Mouse (Mus musculus): ENCODE results near the gene Nhej1. TPM values are rescaled to one million over a fixed set of nuclear protein-coding genes. Genes with fewer than 3 reads are reported as not detected.

Nhej1 gene
- 1 to 10 TPM; 2.4 to 3.3 TPM for total RNA-seq (2021)
- long read RNA-seq, experiment 1 = 0 reads
- long read RNA-seq, experiment 2 = 0 reads

- intact Hi-C loops (cut with DNase I) = no loop called here
- peak; percentile 84 to 87 for DNase-seq (ENCODE audit: extremely low spot score in 1 of 2, low spot score in 2 of 2)
Observed at GRCm38 (mm10) chr1:75124346-75125321, at the start of gene Nhej1. Gene Nhej1, minus strand, starts transcription at chr1:75125200.

DNA sequence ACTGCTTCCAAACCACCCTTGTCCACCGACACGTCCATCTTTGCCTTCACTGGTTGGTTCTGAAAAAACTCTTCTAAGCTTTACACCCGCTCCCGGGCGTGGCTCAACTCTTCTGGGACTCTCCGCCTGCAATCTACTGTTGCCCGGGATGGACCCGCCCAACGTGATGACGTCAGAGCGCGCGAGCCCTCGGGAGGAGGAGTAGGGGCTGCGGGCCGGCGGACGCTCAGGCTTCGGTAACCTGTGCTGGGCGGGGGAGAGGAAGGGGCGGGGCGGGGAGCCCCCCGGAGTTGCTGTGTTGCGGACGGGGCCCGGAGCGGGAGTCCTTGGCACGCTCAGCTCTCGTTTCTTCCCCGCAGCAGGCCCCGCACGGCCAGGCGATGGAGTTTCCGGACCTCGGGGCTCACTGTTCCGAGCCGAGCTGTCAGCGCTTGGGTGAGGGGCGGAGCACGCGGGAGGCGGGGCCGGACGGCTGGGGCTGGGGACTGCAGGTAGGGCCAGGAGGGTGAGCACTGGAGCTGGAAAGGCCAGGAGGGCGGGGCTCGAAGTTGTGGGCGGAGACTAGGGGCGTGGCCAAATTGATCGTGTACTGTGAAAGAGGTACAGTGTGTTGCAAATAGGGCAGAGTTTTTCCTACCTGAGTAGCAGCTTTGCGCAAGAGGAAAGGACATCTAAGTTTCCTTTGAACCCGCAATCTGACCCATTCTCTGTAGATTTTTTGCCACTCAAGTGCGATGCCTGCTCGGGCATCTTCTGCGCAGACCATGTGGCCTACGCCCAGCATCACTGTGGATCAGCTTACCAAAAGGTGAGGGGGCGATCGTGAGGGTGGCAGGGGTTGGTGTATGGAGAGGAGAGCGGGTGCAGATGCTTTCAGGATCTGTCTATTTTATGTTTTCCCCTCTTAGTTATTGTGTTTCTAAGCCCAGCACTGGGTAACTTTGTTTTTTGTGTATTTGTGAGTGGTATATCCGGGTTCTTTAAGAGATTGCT is 43.8 kb upstream of the Nhej1 start, which contains the start of gene Zfand2b:
Gene Zfand2b, plus strand, starts transcription at position 175 of the 993 bp plus-strand sequence.
- TF ChIP-seq CTCF (IDR thresholded peaks at IDR 0.05) = no peak
- intact Hi-C loops (cut with DNase I) = loop anchor here (1.0 to 2.0 kb wide), 2 partner anchors 12 to 26 kb away; partner anchors contain the start of genes Abcb6, Cnppd1 and Retreg2
- Histone ChIP-seq H3K27ac (peak within 1 kb of the TSS; percentile 95), H3K4me3 (peak within 1 kb of the TSS; percentile 93)
- peak; percentile 94 to 95 for DNase-seq (ENCODE audit: extremely low spot score in 1 of 2, low spot score in 2 of 2)

More at GRCm38 (mm10) chr1:75124346-75125321, at the start of gene Nhej1:
- peak within 1 kb of the TSS; percentile 96 for H3K27ac ChIP-seq
- TF ChIP-seq CTCF (IDR thresholded peaks at IDR 0.05) = peak; percentile 79
- peak within 1 kb of the TSS; percentile 66 for H3K4me3 ChIP-seq

DNA sequence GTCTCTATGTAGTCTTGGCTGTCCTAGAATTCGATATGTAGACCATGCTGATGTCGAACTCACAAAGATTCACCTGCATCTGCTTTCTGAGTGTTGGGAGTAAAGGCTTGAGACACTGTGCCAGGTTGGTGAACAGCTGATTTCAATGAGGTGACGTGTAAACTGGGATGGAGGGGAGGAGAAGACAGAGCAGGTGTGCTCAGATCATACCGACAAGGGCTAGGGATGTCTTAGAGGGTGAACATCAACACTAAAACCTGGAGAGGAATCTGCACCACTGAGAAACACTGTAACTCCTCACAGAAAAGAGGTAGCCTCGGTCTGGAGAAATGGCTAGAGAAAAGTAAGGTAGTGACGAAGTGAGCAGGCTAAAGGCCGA is 43.1 kb upstream of the Nhej1 start:
- intact Hi-C loops (cut with DNase I) = loop anchor here (2.0 kb wide), 1 partner anchor 25 kb away; the partner anchor contains the start of genes Cnppd1 and Retreg2
- TF ChIP-seq CTCF (IDR thresholded peaks at IDR 0.05) = no peak
- peak overlapping the region; percentile 95 for H3K27ac ChIP-seq
- no peak for DNase-seq (ENCODE audit: extremely low spot score in 1 of 2, low spot score in 2 of 2)
- H3K4me3 ChIP-seq = peak overlapping the region; percentile 93

DNA sequence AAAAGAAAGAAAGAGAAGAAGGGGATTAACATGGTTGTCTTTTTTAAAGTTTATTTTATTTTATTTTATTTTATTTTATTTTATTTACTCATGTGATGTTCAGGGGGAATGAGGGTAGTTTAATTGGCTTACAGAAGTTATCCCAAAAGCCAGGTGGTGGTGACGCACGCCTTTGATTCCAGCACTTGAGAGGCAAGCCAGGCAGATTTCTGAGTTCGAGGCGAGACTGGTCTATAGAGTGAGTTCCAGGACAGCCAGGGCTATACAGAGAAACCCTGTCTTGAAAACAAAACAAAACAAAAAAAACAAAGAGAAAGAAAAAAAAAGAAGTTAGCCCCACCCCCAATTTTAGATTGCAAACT is 35.2 kb upstream of the Nhej1 start:
- H3K4me3 ChIP-seq = no peak overlapping the region
- H3K27ac ChIP-seq = no peak overlapping the region
- no peak for DNase-seq (ENCODE audit: extremely low spot score in 1 of 2, low spot score in 2 of 2)
- intact Hi-C loops (cut with DNase I) = no loop called here
- no peak for TF ChIP-seq CTCF (IDR thresholded peaks at IDR 0.05)

DNA sequence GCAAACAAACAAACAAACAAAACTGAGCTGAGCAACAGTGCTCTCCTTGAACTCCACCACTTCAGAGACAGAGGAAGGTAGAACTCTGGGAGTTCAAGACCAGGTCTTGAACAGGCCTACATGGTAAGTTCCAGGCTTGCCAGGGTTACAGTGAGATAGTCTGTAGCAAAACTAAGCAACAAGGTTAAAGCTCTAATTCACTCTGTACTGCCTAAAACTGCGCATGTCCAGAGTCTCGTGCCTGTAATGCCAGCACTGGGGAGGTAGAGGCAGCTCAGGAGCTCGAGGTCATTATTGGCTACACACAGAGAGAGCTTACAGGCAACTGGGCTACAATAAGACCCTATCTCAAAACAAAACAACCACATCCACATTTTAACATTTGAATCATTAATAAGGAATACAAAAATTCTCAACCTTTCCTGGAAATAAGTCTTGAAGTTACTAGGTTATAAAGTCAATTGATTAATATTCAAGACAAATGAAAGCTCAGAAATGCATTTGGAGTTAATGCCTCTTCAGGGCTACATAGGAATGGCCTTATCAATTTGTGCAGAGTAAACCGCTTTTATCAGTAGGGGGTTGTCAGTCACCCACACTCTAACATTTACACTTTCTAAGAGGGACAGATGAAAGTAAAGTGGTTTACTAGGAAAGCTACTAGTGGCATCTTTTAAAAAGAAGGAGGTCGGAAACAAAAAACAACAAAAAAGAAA is 34.7 kb upstream of the Nhej1 start:
- intact Hi-C loops (cut with DNase I) = no loop called here

DNA sequence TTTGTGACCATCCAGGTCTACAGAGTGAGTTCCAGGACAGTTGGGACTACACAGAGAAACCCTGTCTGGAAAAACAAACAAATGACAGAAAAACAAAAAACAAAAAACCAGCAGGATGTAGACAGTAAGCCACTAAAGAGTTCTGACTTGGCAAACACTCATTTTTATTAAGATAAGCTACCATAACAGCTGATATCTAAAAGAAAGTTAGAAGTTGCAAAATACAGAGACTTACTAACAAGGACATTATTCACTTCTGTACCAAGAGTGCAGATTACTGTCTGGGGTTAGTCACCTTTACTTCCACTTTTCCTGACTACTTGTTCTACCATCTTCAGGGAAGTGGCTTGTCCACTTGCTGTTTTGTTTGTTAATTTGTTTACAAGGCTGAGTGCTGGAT is 34.0 kb upstream of the Nhej1 start:
- Histone ChIP-seq H3K4me3 (no peak overlapping the region), H3K27ac (no peak overlapping the region)
- intact Hi-C loops (cut with DNase I) = no loop called here
- no peak for DNase-seq (ENCODE audit: extremely low spot score in 1 of 2, low spot score in 2 of 2)
- no peak for TF ChIP-seq CTCF (IDR thresholded peaks at IDR 0.05)

More for the DNA sequence above, 34.7 kb upstream of the Nhej1 start:
- H3K4me3 ChIP-seq = no peak overlapping the region
- no peak for DNase-seq (ENCODE audit: extremely low spot score in 1 of 2, low spot score in 2 of 2)
- H3K27ac ChIP-seq = no peak overlapping the region
- no peak for TF ChIP-seq CTCF (IDR thresholded peaks at IDR 0.05)

DNA sequence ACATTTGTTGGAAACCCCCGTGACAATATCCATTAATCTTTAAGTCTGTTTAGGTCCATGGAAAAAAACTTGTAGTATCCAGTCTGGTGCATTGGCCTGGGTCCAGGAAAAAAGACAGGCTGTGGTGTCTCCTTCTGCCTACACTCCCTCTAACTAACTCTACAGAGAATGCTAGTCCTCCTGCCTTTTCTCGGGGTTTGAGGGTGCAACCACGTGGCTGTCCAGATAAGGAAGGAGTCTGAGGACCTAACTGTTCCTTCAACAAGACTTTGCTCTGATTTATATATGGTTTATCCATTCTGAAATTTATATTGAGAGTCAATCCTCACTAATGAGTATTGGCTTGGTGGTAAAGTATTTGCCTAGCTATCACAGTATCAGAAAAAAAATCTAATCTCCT is 30.8 kb upstream of the Nhej1 start:
- DNase-seq (ENCODE audit: extremely low spot score in 1 of 2, low spot score in 2 of 2) = no peak
- TF ChIP-seq CTCF (IDR thresholded peaks at IDR 0.05) = no peak
- intact Hi-C loops (cut with DNase I) = no loop called here
- no peak overlapping the region for H3K4me3 ChIP-seq
- no peak overlapping the region for H3K27ac ChIP-seq

- Histone ChIP-seq H3K4me3 (no peak overlapping the region), H3K27ac (no peak overlapping the region)
- DNase-seq (ENCODE audit: extremely low spot score in 1 of 2, low spot score in 2 of 2) = no peak
- no peak for TF ChIP-seq CTCF (IDR thresholded peaks at IDR 0.05)
- intact Hi-C loops (cut with DNase I) = no loop called here
Observed at GRCm38 (mm10) chr1:75148727-75149126, 23.7 kb upstream of the Nhej1 start.

DNA sequence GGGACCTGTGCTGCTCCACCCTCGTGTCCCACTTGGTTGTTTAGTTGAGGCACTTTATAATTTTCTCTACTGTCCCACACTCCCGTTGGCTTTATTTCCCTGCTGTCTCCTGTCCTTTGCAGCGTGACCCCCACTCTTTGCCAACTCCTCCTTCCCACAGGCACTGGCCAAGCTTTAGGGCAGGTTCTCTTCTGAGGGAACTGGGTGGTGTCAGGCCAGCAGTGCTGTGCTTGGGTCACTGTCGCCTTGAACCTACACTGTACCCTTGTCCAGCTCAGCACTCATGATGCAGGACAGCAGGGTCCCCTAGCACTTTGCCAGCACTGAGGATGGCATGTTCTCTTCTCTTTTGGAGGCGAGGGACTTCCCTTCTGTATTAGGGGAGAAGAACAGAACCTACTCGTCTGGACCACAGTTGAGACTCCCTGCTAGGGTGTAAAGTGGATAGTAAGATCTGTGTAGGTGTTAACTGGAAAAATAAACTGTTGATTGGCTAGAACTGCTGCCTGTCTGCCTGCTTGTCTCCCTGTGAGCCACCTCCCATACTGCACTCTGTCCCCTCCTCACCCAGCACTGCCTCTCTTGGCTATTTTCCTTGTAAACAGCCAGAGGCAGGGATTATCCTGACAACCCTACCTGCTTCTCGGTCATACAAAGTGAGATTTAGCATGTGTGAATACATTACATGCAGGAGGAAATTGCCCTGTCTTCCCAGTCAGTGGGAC is 22.6 kb upstream of the Nhej1 start:
- Histone ChIP-seq H3K4me3 (no peak overlapping the region), H3K27ac (no peak overlapping the region)
- intact Hi-C loops (cut with DNase I) = no loop called here
- TF ChIP-seq CTCF (IDR thresholded peaks at IDR 0.05) = no peak
- DNase-seq (ENCODE audit: extremely low spot score in 1 of 2, low spot score in 2 of 2) = no peak

DNA sequence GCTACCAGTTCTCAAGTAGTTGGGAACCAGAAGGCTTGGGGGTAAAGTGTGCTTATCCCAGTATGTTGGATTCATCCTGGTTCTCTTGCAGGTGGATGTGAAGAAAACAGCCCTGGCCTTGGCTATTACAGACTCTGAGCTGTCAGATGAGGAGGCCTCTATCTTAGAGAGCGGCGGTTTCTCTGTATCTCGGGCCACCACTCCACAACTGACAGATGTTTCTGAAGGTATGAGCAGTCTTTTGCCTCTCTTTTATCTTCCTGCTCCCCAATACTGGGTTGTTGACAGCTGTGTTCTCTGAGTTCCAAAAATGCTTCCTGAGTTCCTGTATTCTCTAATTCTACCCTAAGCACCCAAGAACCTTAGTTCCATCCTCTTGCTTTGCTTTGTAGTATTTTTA is 20.6 kb upstream of the Nhej1 start:
- Histone ChIP-seq H3K27ac (no peak overlapping the region), H3K4me3 (no peak overlapping the region)
- no peak for DNase-seq (ENCODE audit: extremely low spot score in 1 of 2, low spot score in 2 of 2)
- no peak for TF ChIP-seq CTCF (IDR thresholded peaks at IDR 0.05)
- intact Hi-C loops (cut with DNase I) = no loop called here

Measured in left cerebral cortex, adult 2 months (tissue).